Mouse (Mus musculus): ENCODE data around the gene Timm50. TPM values are rescaled to one million over a fixed set of nuclear protein-coding genes. Genes with fewer than 3 reads are reported as not detected.

Gene Timm50
- 10 to 100 TPM; 35.3 to 36.3 TPM for polyA plus RNA-seq (2017; shearing (Covaris generic))

DNA sequence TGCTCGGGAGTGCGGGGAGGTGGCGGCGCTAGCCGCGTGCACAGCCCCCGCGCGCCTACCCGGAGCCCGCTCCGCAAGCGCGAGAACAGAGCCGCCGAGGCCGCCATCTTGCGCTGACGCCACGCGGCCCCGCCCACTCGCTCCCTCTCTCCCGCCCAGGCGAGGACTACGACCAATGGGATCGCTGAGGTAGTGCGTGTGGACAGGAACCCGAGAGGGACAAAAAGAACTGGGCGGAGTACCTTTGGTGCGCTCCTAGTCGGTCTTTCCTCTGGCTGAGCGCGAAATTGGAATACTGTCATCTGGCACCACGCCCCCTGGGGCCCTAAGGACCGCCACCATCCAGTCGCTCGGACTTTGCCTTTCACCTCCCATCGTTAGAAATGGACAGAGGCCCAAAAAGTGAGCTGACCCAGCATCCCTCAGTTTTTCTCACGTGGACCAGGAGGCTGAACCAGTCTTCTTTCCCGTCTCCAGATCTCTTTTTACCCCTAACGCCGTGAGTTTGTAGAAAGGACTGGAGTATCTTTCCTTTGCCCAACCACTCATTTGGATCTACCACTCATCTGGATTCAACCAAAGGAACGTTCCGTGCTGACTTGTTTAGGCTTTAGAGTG, at the start of gene Timm50:
Timm50 (minus strand) TSS at position 147 of the 618 bp plus-strand sequence.
- peak; percentile 99 for ATAC-seq

DNA sequence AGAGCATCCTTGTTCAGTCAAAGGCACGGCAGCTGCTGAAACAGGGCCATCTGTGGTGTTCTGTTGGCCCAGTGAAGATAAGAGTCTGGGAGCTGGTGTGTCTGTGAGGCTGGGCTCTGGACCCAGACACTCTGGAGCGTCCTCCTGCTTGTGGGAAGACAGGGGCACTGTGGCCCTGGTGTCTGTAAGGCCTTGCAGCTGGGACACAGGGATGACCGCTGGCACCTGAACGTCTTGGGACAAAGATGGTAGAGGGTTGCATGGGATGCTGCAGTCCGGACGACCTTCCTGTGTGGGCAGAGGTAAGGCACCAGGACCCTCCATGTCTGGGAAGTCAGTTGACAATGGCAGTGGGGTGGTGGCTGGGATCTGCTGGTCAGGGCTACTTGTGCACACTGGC, 48.4 kb upstream of the Timm50 start:
- no peak for ATAC-seq

DNA sequence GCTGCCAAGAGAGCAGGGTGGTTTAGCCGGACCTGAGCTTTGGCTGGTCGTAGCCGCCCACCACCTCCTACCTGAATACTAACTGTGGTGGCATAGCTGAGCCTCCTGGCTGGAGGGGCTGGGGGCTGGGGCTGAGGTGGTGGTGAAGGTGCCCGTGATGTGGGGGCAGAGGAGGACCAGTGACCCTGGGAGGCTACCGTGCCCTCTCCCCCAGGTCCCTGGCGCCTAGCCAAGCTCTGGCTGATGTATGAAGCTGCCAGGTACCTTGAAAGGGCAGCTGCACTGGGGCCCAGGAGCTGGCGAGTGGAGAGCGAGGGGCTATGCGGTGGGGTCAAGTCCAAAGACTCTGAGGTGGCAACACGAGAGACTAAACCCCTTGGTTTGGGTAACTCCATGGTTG, 48.0 kb upstream of the Timm50 start:
- ATAC-seq: no peak

DNA sequence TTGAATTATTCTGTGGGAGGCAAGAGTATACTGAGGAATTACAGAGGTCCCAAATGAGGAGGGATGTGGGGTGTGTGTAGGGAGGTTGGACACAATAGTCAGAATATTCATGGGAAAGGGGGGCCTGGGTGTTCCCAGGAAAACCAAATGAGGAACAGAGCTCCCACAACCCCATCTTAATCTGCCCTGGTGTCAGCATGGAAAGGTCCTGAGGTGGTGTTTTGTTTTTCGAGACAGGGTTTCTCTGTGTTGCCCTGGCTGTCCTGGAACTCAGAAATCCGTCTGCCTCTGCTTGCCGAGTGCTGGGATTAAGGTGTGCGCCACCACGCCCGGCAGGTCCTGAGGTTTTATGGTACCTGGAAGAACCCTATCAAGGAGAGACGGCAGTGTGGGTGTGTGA, 46.6 kb upstream of the Timm50 start:
- ATAC-seq: no peak

DNA sequence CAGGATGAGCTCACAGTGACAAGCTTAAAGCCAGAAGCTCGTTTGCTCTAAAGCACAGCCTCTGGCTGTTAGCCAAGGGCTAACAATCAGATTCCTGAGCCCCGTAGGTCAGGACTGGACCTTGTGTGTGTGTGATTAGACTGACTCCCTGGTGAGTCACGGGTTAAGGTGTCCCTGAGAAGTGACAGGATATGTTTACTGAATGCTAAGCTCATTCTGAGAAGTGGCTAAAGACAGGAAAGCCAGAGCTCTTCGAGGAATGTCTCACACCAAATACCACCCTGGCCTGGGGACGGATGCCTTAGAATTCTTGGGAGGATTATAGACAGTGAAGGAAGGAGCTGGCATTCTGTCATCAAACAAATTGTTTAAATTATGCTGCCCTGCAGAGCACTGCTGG, 46.1 kb upstream of the Timm50 start:
- ATAC-seq: no peak

DNA sequence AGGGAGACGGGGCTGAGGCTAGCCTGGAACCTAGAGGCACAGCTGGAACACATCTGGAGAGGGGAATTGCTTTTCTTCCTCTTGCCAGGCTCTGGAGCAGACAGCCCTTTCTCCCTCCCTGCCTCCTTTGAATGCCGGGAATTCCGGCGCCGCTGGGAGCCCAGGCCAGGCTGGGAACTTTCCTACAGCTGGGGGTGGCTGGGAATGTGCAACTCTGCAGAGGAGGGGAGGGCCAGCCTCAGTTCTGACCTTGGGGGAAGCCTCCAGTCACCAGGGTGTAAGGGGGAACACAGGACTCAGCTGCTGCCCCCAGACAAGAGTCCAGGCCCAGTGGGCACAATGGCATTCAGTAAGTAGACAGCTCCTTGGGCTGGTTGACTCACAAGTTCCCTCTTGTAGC, 45.1 kb upstream of the Timm50 start:
- no peak for ATAC-seq

DNA sequence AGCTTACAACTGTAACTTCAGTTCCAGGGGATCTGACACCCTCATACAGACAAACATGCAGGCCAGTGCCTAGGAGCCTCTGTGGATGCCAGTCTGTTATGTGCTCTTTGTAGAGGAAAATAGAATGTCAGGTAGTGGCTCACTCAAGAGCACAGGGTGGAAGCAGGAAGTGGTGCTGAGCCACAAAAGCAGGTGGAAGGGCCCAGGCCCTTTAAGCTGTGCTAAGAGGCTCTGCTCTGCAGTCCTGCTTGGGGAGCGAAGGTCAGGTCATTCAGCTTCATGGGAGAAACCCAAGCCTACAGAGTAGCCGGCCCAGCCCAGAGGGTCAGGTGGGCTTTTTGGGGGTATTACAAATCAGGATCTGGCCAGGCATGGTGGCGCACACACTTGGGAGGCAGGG, 43.3 kb upstream of the Timm50 start:
- peak; percentile 63 for ATAC-seq

DNA sequence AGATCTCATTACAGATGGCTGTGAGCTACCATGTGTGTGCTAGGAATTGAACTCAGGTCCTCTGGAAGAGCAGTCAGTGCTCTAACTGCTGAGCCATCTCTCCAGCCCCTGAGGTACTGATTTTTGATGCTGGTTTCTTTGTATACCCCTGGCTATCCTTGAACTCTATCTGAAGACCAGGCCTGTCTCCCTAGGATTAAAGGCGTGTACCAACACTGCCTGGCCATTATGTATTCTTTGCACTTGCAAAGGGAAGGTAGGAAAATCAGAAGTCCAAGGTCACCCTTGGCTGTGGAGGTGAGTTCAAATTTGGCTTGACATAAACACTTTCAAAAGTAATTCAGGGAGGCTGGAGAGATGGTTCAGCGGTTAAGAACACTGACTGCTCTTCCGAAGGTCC, 42.7 kb upstream of the Timm50 start:
- no peak for ATAC-seq

DNA sequence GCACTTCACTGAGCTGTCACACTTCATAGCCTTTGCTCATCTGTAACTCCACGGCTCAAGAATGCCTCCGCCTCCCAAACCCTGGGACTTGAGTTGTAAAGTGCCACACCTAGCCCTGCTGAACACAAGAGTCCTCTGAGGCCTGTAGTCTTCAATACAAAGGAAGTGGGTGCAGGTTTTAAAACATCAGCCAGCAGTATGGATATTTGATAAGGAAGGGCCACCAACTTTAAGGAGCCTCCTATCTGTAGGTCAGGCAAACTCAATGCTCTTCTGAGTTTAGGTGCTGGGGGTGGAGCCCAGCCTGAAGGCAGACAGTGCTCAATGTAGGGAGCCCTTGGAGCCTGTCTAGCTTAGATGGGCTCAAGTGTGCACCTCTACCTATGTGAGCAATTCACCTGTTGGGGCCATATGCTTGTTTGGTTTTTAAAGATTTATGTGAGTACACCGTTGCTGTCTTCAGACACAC, 42.3 kb upstream of the Timm50 start:
- no peak for ATAC-seq

DNA sequence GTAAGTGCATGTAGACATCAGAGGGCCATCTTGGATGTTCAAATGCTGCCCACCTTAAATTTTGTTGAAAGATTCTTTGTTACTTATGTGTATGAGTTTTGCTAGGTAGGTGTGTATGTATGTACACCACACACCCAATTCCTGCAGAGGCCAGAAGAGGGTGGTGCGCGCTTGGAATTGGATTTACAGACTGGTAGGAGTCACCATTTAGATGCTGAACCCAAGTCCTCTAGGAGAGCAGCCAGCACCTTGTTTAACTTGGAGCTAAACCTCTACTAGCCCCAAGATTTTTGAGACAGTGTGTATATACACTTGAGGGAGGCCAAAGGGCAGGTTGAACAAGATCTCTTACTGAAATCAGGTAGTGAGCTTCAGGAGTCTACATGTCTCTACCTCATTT, 41.4 kb upstream of the Timm50 start:
- no peak for ATAC-seq

DNA sequence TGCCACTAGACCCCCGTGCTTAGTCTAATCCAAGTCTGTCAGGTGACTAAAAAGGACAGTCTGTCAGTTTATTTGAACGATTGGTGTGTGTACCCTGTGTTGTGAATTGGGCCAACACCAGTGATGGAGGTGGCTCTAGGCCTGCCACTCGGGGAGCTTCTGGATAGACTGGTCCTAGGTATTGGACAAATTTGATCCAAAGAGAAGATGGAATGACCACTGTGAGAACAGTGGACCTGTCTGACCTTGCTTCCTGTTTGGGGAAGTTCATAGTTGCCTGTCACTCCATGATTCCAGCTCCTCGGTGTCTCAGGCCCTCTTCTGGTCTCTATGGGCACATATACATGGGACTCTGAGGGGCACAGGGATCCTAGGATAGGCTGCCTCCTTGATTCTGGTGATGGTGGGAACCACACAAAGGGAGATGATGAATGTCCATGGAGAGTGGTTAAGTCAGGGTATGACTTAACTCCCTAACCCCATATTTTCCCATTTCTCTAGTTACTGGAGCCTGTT, 39.9 kb upstream of the Timm50 start:
- ATAC-seq: no peak

DNA sequence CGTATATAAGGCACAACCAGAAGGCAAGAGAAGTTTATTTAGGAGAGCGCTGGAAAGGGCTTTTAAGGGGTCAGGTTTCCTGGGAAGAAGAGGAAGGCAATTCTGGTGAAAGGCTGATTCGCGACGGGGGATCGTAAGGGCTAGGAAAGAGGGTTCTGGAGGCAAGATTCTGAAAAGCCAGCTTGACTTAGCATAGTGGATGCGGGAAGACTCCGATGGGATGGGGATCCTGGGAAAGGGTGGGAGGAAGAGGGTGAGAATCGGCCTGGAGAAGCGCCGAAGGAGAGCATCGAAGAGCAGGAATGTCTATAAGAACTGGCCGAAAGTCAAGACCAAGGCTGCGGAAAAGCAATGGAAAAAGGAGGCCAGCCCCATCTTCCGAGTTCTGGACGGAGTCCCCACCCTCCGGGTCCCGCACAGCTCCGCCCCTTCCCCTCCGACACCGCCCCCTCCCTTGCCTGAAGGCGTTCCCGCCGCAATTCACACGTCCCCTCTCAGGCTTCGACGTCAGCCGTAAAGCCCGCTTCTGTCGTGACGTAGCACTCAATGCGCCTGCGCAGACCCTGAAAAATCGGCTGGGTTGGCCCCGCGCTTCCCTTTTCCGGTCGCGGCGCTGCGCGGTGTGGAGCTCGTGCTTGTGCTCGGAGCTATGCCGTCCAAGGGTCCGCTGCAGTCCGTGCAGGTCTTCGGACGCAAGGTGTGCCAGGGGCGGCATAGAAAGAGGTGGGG, 38.4 kb upstream of the Timm50 start, which contains the start of gene Rps16:
Rps16 (plus strand) TSS at position 498 of the 729 bp plus-strand sequence.
- peak; percentile 90 for ATAC-seq

DNA sequence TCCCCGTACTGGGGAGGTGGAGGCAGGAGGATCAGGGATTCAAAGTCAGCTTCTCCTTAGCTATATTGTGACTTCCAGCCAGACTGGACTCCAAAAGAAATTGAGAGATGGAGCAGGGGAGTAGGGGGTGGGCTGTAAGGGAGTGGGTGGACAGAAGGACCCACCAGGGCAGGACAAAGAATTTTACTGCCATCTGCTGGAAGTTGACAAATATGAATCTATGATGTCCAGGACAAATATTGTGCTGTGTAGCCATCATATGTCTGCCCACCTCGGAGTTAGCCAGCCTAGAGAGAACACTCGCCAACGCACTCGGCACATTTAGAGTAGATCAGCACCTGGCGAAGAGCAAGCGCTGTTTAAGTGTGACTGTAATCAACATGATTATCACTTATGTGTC, 36.7 kb upstream of the Timm50 start:
- ATAC-seq: no peak

DNA sequence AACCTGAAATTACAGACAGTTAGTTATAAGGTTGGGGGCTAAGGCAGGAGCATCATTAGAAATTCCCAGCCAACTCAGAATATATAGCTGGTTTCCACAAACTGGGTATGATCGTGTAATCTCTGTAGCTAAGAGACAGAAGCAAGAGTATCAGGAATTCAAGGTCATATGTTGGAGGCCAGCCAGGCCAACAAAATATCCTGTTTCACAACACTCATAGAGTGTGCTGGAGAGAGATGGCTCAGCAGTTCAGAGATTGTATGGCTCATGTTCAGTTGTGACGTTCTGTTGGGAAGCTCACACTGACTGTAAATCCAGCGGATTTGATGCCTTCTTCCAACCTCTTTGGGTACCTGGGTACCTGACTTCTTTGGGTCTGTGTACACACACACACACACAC, 35.9 kb upstream of the Timm50 start:
- no peak for ATAC-seq

DNA sequence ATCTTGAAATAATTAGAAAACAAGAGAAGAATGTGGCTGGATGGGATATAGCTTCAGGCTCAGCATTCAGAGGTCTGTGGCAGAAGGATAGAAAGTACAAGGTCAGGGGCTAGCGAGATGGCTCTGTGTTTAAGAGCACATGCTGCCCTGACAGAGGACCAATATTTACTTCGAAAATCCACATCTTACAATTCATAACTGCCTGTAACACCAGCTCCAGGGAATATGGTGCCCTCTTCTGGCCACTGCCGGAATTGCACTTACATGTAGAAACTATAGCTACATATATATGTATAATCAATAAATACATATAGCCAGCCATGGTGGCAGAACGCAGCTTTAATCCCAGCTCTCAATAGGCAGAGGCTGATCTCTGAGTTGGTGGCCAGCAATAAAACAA, 32.8 kb upstream of the Timm50 start:
- ATAC-seq: peak; percentile 71

DNA sequence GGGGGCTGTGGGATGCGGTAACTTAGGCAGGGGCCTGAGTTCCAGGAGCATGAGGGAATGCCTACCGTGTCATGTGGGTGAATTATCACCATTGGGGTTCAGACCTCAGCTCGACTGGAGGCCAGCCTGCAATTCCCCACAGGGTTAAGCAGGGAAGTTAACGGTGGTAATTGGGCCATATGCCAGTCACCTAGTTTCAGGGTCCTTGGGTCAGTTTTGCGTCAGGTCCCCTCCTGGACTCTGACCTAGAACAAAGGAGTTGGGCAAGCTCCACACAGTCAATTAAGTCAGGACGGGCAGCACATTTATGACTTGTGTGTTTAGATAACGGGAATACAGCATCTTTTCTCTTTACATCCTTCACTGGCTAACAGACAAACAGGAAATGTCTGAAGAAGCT, 29.5 kb upstream of the Timm50 start:
- no peak for ATAC-seq

DNA sequence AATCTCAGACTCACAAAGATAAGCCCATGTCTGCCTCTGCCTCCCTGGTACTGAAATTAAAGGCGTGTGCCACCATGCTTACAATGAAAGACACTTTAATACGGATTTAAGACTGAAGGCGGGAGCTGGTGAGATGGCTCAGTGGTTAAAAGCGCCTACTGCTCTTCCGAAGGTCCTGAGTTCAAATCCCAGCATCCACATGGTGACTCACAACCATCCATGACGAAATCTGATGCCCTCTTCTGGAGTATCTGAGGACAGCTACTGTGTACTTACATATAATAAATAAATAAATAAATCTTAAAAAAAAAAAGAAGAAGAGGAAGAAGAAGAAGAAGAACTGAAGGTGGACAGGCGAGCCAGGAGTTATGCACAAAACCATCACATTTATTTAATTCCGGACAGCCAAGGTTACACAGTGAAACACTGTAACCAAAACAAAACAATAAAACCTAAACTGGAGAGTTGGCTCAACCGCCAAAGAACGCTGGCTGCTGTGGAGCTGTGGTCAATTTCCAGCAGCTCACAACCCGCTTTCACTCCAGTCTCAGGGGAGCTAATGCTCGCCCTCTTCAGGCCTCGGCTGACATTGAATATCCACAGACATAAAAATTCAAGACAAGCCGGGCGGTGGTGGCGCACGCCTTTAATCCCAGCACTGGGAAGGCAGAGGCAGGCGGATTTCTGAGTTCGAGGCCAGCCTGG, 27.5 kb upstream of the Timm50 start:
- peak; percentile 27 for ATAC-seq

DNA sequence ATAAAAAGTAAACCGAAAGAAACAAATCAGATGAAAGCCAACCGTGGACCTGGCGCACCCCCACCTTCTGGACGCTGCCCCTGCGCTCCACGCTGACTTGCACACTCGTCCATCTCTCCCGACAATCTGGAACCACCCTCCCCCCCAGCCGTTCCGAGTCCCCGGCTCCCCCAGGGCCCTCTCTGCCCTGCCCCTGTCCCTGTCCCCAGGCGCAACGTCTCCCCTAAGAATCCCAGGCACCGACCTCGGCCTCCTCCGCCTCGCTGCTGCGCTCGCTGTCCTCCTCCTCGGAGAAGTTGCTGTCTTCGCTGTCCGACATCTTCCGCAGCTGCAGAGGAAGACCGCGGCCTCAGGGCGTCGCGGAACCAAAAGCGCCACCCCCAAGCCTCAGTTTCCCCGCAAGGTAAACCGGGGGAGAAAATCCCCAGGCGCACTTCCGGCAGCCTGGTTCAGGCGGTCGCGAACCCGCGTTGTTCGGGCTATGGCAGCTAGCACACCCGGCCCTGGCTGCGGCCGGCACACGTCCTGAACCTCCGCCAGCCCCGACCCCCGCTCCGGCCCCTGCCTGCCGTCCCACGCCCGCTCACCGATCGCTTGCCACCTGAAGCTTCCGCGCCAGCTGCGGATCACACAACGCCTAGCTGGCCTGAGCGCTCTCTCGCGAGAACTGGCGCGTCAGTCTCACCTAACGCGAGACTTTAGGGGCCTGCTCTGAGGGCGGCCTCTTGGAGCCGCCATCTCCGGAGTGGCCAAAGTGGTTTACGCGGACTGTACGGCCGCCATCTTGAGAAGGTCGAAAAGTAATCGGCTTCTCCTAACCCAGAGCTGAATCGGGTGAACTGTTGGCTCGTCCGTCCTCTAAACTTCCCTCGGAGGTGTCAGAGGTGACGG, 26.5 kb upstream of the Timm50 start, which contains the start of gene Supt5:
Supt5 (minus strand) TSS at position 639 of the 891 bp plus-strand sequence.
- peak; percentile 99 for ATAC-seq

DNA sequence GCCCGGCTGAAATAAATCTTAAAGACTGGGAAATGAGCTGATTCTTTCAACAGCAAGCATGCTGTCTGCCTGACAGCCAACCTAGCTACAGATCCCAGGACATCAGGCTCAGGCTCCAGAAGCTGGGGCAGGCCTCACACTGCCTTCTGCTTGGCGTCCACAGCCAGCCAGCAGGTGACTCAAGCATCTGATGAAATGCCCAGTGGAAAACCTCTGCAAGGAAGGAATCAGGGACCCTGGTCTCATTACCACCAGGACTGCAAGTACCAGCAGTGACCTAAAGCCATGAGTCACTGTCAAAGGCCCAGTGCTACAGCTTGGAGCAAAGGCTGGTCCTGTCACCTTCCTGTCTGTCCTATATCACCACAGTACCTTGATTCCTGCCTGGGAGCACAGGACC, 23.6 kb upstream of the Timm50 start:
- ATAC-seq: no peak

DNA sequence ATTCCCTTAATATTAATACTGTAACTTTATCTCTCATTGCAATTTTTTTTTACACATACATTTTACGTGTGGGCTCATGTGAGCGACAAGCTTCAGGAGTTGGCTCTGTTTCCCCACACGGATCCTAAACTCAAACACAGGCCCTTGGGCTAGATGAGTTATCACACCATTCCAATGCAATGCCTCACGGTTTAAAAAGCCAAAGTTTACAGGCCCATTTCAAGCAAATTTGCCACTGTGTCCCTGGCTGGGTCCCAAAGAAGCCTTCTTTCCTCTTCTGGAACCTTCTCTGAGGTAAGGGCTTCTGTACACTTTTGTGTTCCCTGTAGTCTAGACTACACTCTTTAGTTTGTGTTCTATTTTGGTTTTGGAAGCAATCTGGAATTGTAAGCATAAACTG, 22.7 kb upstream of the Timm50 start:
- no peak for ATAC-seq

DNA sequence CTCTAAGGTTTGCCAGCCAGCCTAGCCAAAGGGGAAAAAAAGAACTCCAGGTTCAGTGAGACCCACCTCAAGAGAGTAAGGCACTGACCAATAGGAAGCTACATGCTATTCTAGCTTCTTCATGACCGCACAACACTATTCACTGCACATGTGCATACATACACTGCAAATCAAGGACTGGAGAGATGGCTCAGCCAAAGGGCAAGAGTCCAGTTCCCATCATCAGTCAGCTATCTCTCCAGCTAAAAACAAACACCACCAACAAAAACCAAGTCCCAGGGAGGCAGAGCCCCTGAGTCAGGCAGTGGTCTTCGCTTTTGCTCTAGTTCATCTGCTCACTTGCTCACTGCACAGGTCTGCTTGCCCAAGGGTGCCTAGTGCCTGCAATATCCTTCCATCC, 16.4 kb upstream of the Timm50 start:
- ATAC-seq: no peak

DNA sequence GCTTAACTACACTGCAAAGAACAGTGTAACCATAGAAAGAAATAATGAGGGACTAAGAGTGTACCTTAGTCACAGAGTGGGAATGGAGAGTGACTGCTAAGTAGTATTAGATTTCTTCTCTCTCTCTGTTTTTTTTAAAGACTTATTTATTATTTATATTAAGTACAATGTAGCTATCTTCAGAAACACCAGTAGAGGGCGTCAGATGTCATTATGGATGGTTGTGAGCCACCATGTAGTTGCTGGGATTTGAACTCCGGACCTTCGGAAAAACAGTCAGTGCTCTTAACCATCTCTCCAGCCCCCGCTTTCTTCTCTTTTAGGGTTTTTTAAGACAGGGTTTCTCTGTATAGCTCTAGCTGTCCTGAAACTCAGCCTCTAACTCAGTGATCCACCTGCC, 14.6 kb upstream of the Timm50 start:
- ATAC-seq: no peak

All from CD4-positive, CD25-positive, alpha-beta regulatory T cell, adult 4 months (primary cell).